Mouse (Mus musculus) testis, adult 2 months (tissue): Measurements from ENCODE around the gene Cyp2c70. TPM values are rescaled to one million over a fixed set of nuclear protein-coding genes. Genes with fewer than 3 reads are reported as not detected.
"Not testable (repeated sequence)": the region's sequence is repeated elsewhere in the genome, so short reads cannot be mapped to it uniquely, and the experiment has no call there.

Source experiments
- H3K27ac ChIP-seq: fragments of 200-500 bp; 2 replicates; pipeline ENCODE4 v1.5.1; 2012; ENCODE audit warnings: low read depth, low read length; ENCODE audit not compliant: control insufficient read depth, insufficient read depth
- H3K27me3 ChIP-seq: fragments of 200-500 bp; 2 replicates; pipeline ENCODE4 v1.6.1; 2012; ENCODE audit warnings: mild to moderate bottlenecking, low read length, moderate library complexity; ENCODE audit not compliant: control insufficient read depth, insufficient read depth
- H3K36me3 ChIP-seq: fragments of 200-500 bp; 2 replicates; pipeline ENCODE4 v1.6.1; 2012; ENCODE audit warnings: mild to moderate bottlenecking, low read length; ENCODE audit not compliant: control insufficient read depth, insufficient read depth
- H3K4me1 ChIP-seq: fragments of 200-500 bp; 2 replicates; pipeline ENCODE4 v1.6.1; 2012; ENCODE audit warnings: low read length; ENCODE audit not compliant: control insufficient read depth, insufficient read depth
- H3K4me3 ChIP-seq: fragments of 200-500 bp; 2 replicates; pipeline ENCODE4 v1.5.1; 2012; ENCODE audit warnings: low read depth, mild to moderate bottlenecking, low read length, moderate library complexity, mixed read lengths; ENCODE audit not compliant: control insufficient read depth
- CTCF ChIP-seq: fragments of 200-500 bp; IDR thresholded peaks from 2 replicates; pipeline ENCODE4 v1.5.1; 2012; ENCODE audit warnings: low read depth, mild to moderate bottlenecking, inconsistent platforms, low read length, moderate library complexity; ENCODE audit not compliant: control insufficient read depth, insufficient read depth, insufficient replicate concordance
- POLR2A ChIP-seq: fragments of 200-500 bp; IDR thresholded peaks from 2 replicates; pipeline ENCODE4 v1.6.1; 2012; ENCODE audit warnings: low read depth, mild to moderate bottlenecking, inconsistent platforms, low read length, moderate library complexity; ENCODE audit not compliant: control insufficient read depth
- polyA plus RNA-seq: library from polyadenylated mRNA; depleted of rRNA; stranded (reverse); fragments of >200 nt; gene quantifications from 2 replicates; pipeline ENCODE4 v1.2.3, GENCODE M21; 2012; rRNA removed

Gene Cyp2c70
- not detected in 2 replicates for polyA plus RNA-seq

DNA sequence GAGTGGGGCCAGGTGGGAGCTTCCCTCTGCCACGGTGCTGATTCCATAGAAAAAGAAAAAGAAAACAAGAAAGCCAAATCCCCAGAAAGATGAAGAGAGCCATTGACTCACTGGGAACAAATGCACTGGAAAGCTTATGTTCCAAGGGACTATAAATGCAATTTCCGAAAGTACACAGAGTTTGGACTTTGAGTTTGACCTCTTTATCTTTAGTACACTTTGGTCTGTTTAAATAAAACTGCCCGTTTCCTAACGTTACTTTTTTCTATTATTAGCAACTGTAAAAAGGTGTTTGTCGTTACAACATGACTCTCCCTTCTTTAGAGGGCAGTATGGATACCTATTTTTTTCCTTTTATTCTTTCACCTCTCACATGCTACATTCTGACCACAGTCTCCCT lies at the start of gene Cyp2c70:
Gene Cyp2c70, minus strand, starts transcription at position 174 of the 400 bp plus-strand sequence.
- TF ChIP-seq POLR2A (no peak), CTCF (no peak)
- Histone ChIP-seq H3K27ac (no peak within 1 kb of the TSS), H3K36me3 (no peaks in the 10 kb centered on the region), H3K27me3 (no peaks in the 10 kb centered on the region), H3K4me3 (no peak within 1 kb of the TSS), H3K4me1 (no peaks in the 10 kb centered on the region)

DNA sequence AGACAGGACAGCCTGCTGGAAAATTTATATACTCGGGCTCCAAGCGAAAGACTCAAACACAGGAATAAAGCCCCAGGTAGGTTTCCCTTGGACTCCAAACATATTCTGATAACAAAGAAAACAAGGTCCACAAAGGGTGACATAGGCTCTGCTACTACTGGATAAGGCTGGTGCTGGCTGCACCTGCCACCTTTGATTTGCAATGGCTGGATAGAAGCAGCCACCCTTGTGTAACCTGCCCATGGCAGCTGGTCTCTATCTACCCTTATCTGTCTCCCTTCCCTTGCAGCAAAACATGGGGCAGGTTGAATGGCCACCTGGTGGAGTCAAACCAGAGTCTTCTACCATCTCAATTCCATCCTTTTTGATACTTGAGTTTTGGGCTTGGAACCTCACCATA lies 45.4 kb upstream of the Cyp2c70 start:
- TF ChIP-seq CTCF (no peak), POLR2A (no peak)
- Histone ChIP-seq H3K36me3 (no peaks in the 10 kb centered on the region), H3K4me1 (no peaks in the 10 kb centered on the region), H3K27ac (no peak overlapping the region), H3K27me3 (no peaks in the 10 kb centered on the region), H3K4me3 (no peak overlapping the region)

DNA sequence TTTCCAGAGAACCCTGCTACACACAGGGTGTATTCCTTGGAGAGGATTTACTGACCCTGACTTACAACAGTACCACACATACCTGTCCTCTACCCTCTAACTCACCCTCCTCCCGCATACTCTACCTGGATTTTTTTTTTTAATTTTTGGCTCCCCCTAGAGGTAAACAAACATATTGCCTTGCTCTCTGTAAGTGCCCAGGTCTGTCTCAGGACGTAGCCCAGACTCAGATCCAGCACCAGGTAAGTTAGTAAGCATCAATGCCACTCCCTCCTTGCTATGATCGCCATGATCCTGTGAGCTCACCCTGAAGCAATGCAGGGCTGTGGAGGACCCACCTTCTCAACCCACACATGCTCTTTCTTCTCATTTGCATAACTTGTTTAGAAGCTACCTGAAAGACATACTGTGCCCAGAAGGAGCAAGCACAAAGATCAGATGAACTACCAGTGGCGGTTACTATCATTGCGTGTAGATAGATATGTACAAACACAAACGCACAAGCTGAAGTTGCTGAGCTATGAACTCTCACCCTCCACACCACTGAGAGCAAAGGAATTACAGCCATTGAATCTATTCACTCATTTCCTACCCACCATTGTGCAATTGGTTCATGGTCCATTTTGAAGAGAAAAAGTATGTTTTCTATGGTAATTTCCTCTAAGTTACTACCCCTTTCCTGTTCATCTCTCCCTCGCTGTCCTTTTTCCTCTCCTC lies 44.9 kb upstream of the Cyp2c70 start:
- TF ChIP-seq CTCF: no peak
- no peak for TF ChIP-seq POLR2A
- Histone ChIP-seq H3K27ac (no peak overlapping the region), H3K36me3 (no peaks in the 10 kb centered on the region), H3K4me3 (no peak overlapping the region), H3K27me3 (no peaks in the 10 kb centered on the region), H3K4me1 (no peaks in the 10 kb centered on the region)

DNA sequence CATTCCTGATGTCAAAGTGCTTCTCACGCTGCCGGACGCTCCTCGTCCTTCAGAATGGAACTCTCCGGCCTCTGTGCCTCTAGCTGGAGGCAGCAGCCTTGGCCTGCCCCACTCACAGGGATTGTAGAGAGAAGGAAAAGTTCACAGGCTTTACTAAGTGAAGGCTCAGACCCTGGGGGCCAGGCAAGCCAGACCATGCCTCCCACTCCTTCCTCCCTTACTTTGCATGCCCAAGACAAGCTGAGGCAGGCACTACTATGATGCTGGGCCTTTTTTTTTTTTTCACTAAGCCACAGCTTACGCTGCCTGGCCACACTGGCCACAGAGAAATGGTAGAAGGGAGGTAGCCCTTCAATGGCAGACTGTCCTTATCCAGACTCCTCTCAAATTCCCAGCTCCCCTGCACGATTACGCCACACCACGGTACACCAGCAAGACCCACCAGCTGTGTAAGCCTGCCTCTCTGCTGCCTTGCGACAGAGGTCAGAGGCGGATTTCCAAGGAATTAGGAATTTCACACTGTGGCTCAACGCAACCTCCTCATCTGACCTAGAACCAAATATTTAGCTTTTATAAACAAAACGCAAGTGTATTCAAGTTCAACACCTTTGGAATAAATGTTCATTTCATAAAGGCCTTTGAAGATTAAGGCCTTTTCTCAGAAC lies 44.1 kb upstream of the Cyp2c70 start:
- no peaks in the 10 kb centered on the region for H3K36me3 ChIP-seq
- TF ChIP-seq POLR2A (no peak), CTCF (no peak)
- no peaks in the 10 kb centered on the region for H3K27me3 ChIP-seq
- no peak overlapping the region for H3K27ac ChIP-seq
- H3K4me3 ChIP-seq: no peak overlapping the region
- no peaks in the 10 kb centered on the region for H3K4me1 ChIP-seq

DNA sequence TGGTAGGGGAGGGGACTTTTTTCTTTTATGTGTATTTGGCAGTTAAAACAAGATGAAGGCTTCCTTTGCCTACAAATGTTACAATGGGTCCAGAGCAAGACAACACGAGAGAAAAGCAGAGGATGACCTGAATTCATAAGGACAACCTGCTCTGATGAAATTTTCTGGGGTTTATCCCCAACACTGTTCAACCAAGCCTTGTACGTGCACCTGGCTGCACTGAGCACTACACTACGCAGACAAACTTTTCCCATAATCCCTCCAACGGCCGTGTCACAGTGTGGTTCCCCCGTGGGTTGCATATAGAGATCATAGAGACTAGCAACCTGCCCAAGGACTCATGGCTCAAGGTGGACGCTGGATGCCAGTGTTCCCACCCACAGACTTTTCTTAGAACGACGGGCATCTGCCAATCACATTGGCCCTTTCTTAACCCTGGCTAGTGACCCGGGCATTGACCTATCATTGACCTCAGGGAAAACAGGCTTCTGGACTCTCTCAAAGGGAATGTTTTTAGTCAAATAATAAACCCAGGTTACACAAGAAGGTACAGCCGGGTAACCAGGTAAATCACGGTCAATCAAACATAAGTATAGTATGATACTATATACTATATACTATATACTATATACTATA lies 39.5 kb upstream of the Cyp2c70 start:
- Histone ChIP-seq H3K36me3 (no peaks in the 10 kb centered on the region), H3K4me3 (no peak overlapping the region), H3K4me1 (no peaks in the 10 kb centered on the region), H3K27ac (no peak overlapping the region), H3K27me3 (no peaks in the 10 kb centered on the region)
- no peak for TF ChIP-seq CTCF
- TF ChIP-seq POLR2A: no peak

DNA sequence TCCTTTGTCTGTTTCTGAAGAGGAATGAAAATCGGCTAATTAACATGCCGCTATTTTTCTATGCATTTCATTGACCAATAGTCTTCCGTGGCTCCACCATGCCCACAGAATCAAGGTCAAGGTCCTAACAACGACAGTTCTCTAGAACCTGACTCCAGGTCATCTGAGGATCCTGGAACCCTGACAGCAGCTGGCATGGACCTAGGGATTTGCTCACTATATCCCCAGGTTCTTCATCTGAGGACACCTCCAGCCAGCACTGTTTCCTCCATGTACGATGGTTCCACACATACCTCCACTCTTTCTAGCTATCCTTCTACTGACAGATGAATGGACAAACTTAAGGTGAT lies 38.6 kb upstream of the Cyp2c70 start:
- no peak for TF ChIP-seq POLR2A
- no peak for TF ChIP-seq CTCF
- Histone ChIP-seq H3K4me1 (no peaks in the 10 kb centered on the region), H3K27ac (no peak overlapping the region), H3K36me3 (no peaks in the 10 kb centered on the region), H3K27me3 (no peaks in the 10 kb centered on the region), H3K4me3 (no peak overlapping the region)

DNA sequence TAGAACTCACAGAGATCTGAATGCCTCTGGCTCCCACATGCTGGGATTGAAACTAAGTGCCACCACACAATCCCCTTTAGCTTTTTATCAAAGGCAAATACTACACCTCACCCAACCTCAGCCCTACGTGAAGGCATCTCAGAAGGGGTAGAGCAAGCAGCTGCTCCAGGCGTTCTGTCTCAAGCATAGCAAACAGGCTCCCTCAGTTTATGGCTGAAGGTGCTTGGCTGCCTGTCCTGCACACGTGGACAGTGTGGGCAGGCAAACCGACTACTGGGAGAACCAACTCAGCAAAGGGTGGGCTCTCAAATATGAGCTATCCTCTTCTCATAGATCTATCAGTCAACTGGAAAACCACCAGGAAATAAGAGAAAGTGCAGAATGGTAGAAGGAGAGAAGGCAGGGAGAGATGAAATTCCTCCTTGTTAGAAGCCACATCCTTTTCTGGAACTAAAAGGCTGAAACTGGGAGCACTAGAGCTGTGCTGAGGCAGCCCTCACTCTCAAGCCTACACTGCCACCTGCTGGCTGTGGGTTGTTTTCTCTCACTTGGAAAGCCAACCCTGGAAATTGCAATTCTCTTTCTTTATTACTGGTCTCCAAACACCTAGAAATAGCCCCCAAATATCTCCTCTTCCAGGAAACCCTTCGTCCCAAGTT lies 38.1 kb upstream of the Cyp2c70 start:
- H3K27me3 ChIP-seq: no peaks in the 10 kb centered on the region
- TF ChIP-seq CTCF (peak; percentile 54; the same call in 1 of the 2 replicates), POLR2A (no peak)
- no peaks in the 10 kb centered on the region for H3K4me1 ChIP-seq
- H3K27ac ChIP-seq: no peak overlapping the region
- H3K36me3 ChIP-seq: no peaks in the 10 kb centered on the region
- H3K4me3 ChIP-seq: no peak overlapping the region

DNA sequence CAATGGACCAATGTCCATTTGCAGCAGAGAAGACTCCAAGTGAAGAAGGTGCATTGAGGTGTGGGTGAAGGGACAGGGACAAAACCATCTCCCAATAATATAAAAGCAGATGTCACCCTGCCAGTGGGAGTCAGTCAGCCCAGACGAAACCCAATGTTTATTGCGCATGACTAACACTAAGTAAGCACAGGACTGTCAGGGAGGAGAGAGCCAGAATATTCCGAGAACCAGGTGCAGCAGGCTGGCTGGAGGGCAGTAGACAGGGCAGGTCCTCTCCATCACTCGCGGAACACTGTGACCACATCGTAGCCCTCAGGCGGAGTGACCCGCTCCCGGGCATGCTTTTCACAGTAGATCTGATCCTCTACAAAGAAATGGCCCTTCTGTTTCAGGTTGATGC lies 35.2 kb upstream of the Cyp2c70 start:
- not testable (repeated sequence) for H3K27me3 ChIP-seq, H3K27ac ChIP-seq, H3K36me3 ChIP-seq, H3K4me1 ChIP-seq, H3K4me3 ChIP-seq
